Mouse (Mus musculus) kidney, embryonic 16.5 days (tissue): ENCODE results near the gene Sde2. TPM values are rescaled to one million over a fixed set of nuclear protein-coding genes. Genes with fewer than 3 reads are reported as not detected.
"Not testable (repeated sequence)": the region's sequence is repeated elsewhere in the genome, so short reads cannot be mapped to it uniquely, and the experiment has no call there.

Experiments used
- ATAC-seq: fragments of 200-750 bp; cut with Nextera tagmentation; 2 replicates; pipeline ENCODE4 v1.8.0; 2017; ENCODE audit warnings: moderate TSS enrichment; ENCODE audit not compliant: low FRiP score, low TSS enrichment
- H3K27ac ChIP-seq: fragments of 300-500 bp; sonication (generic); 2 replicates; pipeline ENCODE4 v1.5.1; 2014; ENCODE audit warnings: low read length
- H3K27me3 ChIP-seq: fragments of 300-500 bp; sonication (generic); 2 replicates; pipeline ENCODE4 v1.6.1; 2014; ENCODE audit warnings: low read length, control low read depth, mixed read lengths; ENCODE audit not compliant: insufficient read depth
- H3K36me3 ChIP-seq: fragments of 300-500 bp; sonication (generic); 2 replicates; pipeline ENCODE4 v1.6.1; 2014; ENCODE audit warnings: low read length, control low read depth, mixed read lengths; ENCODE audit not compliant: insufficient read depth
- H3K4me1 ChIP-seq: fragments of 300-500 bp; sonication (generic); 2 replicates; pipeline ENCODE4 v1.6.1; 2014; ENCODE audit warnings: low read length, control low read depth, mixed read lengths; ENCODE audit not compliant: insufficient read depth
- H3K4me2 ChIP-seq: fragments of 300-500 bp; sonication (generic); replicated peaks from 2 replicates; pipeline ENCODE4 v1.6.1; 2014; ENCODE audit warnings: low read depth, low read length
- H3K4me3 ChIP-seq: fragments of 300-500 bp; sonication (generic); 2 replicates; pipeline ENCODE4 v1.5.1; 2014; ENCODE audit warnings: mild to moderate bottlenecking, low read length
- H3K9ac ChIP-seq: fragments of 300-500 bp; sonication (generic); replicated peaks from 2 replicates; pipeline ENCODE4 v1.6.1; 2014; ENCODE audit warnings: low read length
- H3K9me3 ChIP-seq: fragments of 300-500 bp; sonication (generic); 2 replicates; pipeline ENCODE4 v1.6.1; 2016; ENCODE audit warnings: low read length, control low read depth
- WGBS: fragments of 180-500 bp; shearing (Covaris S2); extraction: QIAGEN DNeasy Blood & Tissue Kit; methylation state at CpG from one replicate; pipeline ENCODE4 v1.1.7; 2014; 5-methylcytosine and 5-hydroxymethylcytosine counted together
- polyA plus RNA-seq: library from polyadenylated mRNA; unstranded; fragments of >200 nt; fragmentation: Nextera tagmentation; extraction: Ambion mirVana; gene quantifications from 2 replicates; pipeline ENCODE4 v1.2.1, GENCODE M21; 2015

Gene Sde2
- polyA plus RNA-seq, 1 experiment from 2014 or later: 41.4 TPM

DNA sequence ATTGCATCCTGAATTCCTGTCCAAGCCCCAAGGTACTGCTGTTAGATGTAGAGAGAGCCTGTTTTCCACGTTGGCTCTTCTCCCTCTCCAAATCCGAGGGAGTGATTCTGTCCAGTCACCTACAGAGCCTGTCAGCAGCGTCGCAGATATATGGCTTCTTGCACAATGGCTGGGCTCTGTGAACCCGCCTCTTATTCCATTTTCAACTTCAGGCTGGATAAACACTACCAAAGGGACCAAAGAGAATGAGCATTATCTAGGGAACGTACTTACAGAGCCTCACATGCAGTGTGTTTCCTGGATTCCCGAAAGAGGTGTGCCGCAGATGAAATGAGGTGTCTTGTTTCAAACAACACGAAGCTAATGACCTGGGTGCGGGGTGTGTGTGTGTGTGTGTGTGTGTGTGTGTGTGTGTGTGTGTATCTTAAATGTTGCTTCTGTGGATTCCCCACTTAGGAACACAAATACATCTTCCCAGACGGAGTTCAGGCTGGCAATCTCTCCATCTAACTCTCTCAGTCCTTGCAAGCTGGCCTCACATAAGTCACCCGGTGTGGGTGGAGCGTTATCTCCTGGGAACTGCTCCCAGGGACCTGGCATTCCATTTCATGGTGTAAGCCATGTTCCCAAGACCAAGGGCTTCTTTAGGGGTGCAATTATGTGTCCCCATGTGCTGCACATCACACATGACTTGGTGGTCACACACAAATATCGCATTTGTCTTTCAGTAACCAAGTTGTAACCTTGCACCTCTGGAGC, 20.2 kb upstream of the Sde2 start:
- Histone ChIP-seq H3K4me2 (peak overlapping the region; percentile 7), H3K4me1 (peaks cover 5% of the 10 kb centered on the region; the same call in 1 of the 2 replicates), H3K9ac (no peak overlapping the region), H3K36me3 (no peaks in the 10 kb centered on the region), H3K4me3 (no peak overlapping the region), H3K27me3 (no peaks in the 10 kb centered on the region), H3K9me3 (no peaks in the 10 kb centered on the region), H3K27ac (no peak overlapping the region)
- 0 out of 2 replicates have a peak, but pooled peaks have one; percentile 35 for ATAC-seq
- WGBS: 21% methylated on average over 14 of the region's 14 CpGs

DNA sequence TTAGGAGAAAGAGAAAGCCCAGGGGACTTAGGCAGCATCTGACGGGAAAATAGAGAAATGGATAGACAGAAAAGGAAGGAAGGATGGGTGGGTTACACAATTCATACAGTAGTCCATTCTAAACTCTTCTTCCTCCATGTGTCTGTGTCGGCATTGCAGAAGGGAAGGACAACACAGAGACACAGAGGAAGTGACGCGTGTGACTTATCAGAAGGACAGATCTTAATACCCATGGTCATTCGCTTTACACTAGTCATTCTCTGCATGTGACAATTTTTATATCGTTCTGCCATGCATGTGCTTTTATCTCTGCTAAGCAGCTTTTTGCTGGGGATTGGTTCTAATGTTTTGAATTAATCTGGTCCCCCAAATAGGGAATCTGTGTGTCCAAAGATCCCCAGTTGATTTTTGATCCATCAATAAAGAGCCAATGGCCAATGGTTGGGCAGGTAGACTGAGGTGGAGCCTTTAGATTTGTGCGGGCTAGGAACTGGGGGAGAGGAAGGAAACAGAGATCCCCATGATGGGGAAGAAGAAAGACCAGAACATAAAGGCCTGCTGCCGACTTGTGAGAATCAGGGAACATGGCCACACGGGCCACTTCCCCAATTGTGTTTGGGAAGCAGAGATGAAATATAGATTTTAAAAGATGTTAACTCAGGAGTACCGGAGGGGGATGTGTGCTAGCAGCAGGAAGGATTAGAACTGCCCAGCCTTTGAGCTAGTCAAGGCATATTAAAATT, 15.5 kb upstream of the Sde2 start:
- 79% methylated on average over 10 of the region's 10 CpGs for WGBS
- no peaks in the 10 kb centered on the region for H3K36me3 ChIP-seq
- H3K9me3 ChIP-seq: no peaks in the 10 kb centered on the region
- H3K4me1 ChIP-seq: peaks cover 7% of the 10 kb centered on the region; the same call in 1 of the 2 replicates
- H3K27ac ChIP-seq: no peak overlapping the region
- H3K9ac ChIP-seq: no peak overlapping the region
- no peak overlapping the region for H3K4me2 ChIP-seq
- H3K4me3 ChIP-seq: no peak overlapping the region
- no peak for ATAC-seq
- H3K27me3 ChIP-seq: no peaks in the 10 kb centered on the region

DNA sequence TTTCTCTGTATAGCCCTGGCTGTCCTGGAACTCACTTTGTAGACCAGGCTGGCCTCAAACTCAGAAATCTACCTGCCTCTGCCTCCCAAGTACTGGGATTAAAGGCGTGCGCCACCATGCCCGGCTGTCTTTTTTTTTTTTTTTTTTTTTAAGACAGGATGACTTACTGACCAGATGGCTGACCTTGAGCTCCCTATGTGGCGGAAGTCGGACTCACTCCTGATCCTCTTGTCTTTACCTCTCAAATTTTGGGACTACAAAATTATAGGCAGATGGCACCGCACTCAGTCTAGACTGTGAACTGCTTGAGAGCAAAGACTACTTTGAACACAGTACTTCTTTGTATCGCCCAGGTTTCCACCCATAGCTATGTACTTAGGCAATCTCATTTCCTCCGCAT, 14.5 kb upstream of the Sde2 start:
- H3K27ac ChIP-seq, H3K4me2 ChIP-seq, H3K9ac ChIP-seq, H3K36me3 ChIP-seq, H3K9me3 ChIP-seq, ATAC-seq, H3K4me3 ChIP-seq, H3K27me3 ChIP-seq, H3K4me1 ChIP-seq: not testable (repeated sequence)
- WGBS: 84% methylated on average over 8 of the region's 8 CpGs

DNA sequence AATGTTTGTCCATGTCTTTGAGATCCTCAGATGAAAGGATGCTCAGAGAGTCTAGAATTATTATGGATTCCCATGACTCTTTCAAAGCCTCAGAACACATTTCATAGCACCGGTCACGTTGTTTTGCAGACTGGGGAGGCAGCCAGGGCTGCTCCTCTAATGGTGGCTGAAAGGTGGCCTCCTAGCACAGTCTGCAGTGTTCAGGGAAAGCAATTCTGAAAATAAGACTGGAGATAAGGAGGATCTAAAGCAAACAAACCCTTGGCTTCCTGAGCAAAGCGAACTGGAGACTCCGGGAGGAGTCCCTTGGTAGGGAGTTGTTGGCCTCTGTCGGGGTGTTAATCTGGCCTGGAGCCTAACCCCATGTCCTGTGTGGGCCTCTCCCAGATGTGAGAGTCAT, 13.7 kb upstream of the Sde2 start:
- Histone ChIP-seq H3K36me3 (no peaks in the 10 kb centered on the region), H3K9ac (no peak overlapping the region), H3K9me3 (no peaks in the 10 kb centered on the region), H3K27ac (no peak overlapping the region), H3K27me3 (no peaks in the 10 kb centered on the region), H3K4me2 (no peak overlapping the region), H3K4me3 (no peak overlapping the region), H3K4me1 (peaks cover 4% of the 10 kb centered on the region; the same call in 1 of the 2 replicates)
- WGBS: 63% methylated on average over 5 of the region's 5 CpGs
- no peak for ATAC-seq

DNA sequence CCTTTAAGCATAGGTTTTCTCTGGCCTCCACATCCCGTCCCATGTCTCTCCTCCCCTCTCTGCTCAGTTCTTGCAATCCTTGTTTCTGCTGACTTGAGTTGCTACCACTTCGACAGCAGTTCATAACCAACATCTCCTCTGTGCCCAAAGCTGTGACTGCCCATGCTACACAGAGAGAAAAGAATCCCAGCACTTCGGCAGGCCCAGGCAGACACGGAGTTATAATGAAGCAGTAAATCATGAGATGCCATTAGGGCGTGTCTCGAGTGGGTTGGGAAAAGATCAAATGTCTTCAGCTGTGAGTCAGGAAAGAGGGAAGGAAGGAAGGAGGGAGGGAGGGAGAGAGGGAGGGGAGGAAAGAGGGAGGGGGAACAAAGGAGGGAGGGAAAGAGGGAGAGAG, 12.9 kb upstream of the Sde2 start:
- Histone ChIP-seq H3K4me2 (no peak overlapping the region), H3K4me1 (peaks cover 4% of the 10 kb centered on the region; the same call in 1 of the 2 replicates), H3K36me3 (no peaks in the 10 kb centered on the region), H3K27me3 (no peaks in the 10 kb centered on the region), H3K9ac (no peak overlapping the region), H3K4me3 (no peak overlapping the region), H3K27ac (no peak overlapping the region), H3K9me3 (no peaks in the 10 kb centered on the region)
- WGBS: 13% methylated on average over 6 of the region's 6 CpGs
- no peak for ATAC-seq

DNA sequence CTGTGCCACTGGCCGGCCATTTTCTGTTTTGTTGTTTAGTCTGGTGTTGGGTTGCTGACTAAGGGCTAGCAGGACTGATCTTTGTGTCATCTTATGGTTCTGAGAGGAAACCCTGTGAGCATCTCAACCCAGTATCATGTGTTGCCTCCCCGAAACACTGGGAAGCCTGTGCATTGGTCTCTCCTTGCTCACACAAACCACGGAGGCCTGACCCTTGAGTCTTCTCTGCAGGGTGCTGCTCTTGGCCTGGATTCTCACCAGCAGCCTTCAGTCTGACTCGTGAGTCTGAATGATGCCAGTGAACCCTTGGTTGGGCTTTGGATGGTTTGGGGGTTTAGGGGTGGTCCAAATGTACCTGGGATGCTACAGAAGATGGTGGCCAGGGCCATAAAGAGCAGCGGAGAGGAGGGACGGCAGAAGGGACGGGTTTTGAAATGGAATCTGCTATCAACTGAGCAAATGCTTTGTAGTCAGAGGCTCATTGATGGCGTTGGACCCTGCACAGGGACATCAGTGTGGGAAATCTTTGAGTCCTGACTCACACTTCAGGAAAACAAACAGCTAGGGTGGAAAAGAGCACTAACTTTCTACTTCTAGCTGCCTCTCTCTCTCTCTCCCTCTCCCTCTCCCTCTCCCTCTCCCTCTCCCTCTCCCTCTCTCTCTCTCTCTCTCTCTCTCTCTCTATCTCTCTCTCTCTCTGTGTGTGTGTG, 11.6 kb upstream of the Sde2 start:
- ATAC-seq: no peak
- peaks cover 4% of the 10 kb centered on the region; the same call in 1 of the 2 replicates for H3K4me1 ChIP-seq
- no peaks in the 10 kb centered on the region for H3K9me3 ChIP-seq
- no peaks in the 10 kb centered on the region for H3K27me3 ChIP-seq
- WGBS: 75% methylated on average over 8 of the region's 8 CpGs
- H3K4me3 ChIP-seq: no peak overlapping the region
- H3K4me2 ChIP-seq: no peak overlapping the region
- no peak overlapping the region for H3K9ac ChIP-seq
- no peak overlapping the region for H3K27ac ChIP-seq
- H3K36me3 ChIP-seq: no peaks in the 10 kb centered on the region

DNA sequence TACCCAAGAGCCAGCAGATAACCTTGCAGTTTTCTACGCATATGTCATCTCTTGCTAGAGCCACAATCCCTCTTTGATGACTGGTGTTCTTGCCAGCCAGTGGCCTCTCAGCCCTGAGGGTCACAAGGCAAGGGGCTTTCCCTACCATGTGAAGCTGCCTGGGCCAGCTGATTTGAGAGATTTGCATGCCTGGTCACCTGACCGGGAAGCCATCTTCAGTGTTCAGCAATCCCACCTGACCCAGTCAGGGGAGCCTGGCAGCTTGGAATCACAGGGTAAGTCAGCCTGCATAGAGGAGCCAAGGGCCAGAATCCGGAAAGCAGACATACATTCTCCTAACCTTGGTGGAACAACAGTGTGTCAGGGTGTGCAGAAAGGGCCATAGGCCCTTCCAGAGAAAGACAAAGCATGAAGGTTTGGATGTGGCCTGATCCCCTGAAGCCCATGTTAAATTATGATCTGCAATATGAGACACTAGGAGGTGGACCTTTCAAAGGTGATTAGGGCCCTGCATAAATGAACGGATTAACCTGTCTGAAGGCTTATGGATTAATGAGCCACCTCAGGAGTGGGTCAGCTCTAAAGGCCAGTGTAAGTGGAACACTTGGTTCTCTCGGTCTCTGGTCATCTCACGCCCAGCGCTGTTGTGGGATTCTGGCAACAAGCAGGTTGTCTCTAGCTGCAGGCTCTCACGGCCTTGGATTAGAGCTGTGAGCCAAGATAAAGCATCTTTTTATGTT, 9.2 kb upstream of the Sde2 start:
- H3K27ac ChIP-seq: no peak overlapping the region
- no peak overlapping the region for H3K4me2 ChIP-seq
- 76% methylated on average over 8 of the region's 8 CpGs for WGBS
- no peaks in the 10 kb centered on the region for H3K36me3 ChIP-seq
- no peaks in the 10 kb centered on the region for H3K27me3 ChIP-seq
- no peak overlapping the region for H3K4me3 ChIP-seq
- H3K9ac ChIP-seq: no peak overlapping the region
- no peaks in the 10 kb centered on the region for H3K9me3 ChIP-seq
- H3K4me1 ChIP-seq: peaks cover 4% of the 10 kb centered on the region; the same call in 1 of the 2 replicates
- no peak for ATAC-seq

DNA sequence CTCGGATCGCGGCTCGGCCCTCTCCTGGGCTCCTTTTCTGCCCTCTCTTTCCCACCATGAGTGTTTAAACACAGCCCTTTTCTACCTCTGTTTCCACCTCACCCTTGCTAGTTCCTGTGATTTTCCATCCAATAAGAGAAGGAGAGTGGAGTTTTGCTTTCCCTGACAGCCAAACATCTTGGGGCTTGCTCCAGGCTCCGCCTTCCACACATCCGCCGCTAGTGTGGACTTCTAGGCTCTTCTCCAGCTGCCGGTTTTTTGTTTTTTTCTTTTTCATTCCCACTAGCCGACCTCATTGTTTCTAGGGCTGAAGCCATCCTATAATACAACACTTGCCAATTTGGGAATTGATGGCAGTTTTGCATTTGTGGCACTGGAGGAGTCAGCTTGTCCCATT, 2.8 kb upstream of the Sde2 start:
- H3K36me3 ChIP-seq: no peaks in the 10 kb centered on the region
- no peaks in the 10 kb centered on the region for H3K27me3 ChIP-seq
- peak; percentile 59 for ATAC-seq
- WGBS: under 1% methylated on average over 9 of the region's 9 CpGs
- no peaks in the 10 kb centered on the region for H3K9me3 ChIP-seq
- H3K4me1 ChIP-seq: peaks cover 43% of the 10 kb centered on the region
- peak overlapping the region; percentile 48 for H3K4me2 ChIP-seq
- H3K9ac ChIP-seq: peak overlapping the region; percentile 66
- H3K4me3 ChIP-seq: peak overlapping the region; percentile 28
- peak overlapping the region; percentile 81 for H3K27ac ChIP-seq

DNA sequence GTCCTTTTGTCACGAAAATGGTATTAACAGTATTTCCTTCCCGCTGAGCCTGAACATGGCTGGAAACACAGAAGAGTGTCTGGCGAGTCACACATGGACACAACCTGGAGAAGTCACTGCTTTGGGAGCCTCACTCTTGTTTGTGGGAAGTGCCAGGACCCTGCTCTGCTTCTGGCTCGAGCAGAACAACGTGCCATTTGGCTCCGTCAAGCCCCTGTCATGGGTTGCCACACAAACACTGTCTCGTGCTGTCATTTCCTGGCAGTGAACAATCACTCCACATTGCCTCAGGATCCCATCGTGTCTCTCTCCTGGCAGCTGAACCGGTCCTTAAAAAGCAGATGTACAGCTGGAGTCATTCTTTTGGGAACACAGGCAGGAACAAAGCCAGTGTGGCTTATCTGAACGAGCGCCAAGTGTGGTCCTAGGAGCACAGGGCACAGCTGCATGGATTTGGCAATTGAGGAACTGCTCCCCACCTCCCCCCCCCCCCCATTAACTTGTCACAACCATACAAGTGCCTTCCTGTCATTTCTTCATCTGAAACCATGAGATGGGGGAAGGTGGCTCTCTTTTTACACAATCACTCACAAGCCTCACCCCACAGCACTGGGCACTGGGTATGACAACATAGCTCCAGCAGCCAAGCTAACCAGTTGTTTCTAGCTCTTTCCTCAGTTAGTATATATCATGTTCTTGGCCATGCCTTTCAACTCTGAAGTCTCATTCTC, 2.3 kb upstream of the Sde2 start:
- peak overlapping the region; percentile 48 for H3K4me2 ChIP-seq
- H3K27ac ChIP-seq: peak overlapping the region; percentile 81
- WGBS: 22% methylated on average over 11 of the region's 11 CpGs
- no peaks in the 10 kb centered on the region for H3K36me3 ChIP-seq
- H3K4me3 ChIP-seq: peak overlapping the region; percentile 28
- H3K4me1 ChIP-seq: peaks cover 43% of the 10 kb centered on the region
- ATAC-seq: no peak
- no peaks in the 10 kb centered on the region for H3K9me3 ChIP-seq
- H3K9ac ChIP-seq: peak overlapping the region; percentile 66
- H3K27me3 ChIP-seq: no peaks in the 10 kb centered on the region
